Comparison of ENCODE assay signal across 8 mouse cellular contexts in the genomic region with DNA sequence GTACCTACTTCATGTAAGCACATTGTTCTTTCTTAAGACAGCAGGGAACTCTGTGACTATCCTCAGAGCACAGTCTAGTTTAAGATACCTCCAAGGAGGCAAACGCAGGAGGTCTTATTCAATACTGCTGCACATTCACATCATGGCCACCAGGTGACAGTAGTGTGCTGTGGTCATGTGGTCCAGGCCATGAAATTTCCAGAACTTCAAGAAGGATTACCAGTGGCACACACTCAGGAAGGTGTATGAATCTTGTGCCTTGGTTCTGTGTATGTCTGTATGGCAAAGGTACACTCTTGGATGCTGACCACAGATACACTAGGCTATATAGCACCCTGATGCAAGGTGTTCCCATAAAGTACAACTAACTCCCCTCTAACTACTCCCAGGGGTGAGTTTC. TPM values are rescaled to one million over a fixed set of nuclear protein-coding genes. Genes with fewer than 3 reads are reported as not detected.
DNase-seq lines count a peak whose midpoint lies in the region; ATAC-seq and TF ChIP-seq lines count a peak whose summit lies in the region.

No protein-coding gene starts in this region.

- no peak overlapping the region for H3K9ac ChIP-seq in embryonic facial prominence, embryonic 11.5 days (replicated peaks; ENCODE audit: low read length)
- H3K9ac ChIP-seq in hindbrain, embryonic 14.5 days, result no peak overlapping the region
- H3K9ac ChIP-seq in midbrain, embryonic 14.5 days (replicated peaks; ENCODE audit: low read length), result no peak overlapping the region

- H3K9me3 ChIP-seq in embryonic facial prominence, embryonic 11.5 days (replicated peaks; ENCODE audit: control insufficient read depth, low read length), result no peaks in the 10 kb centered on the region
- peaks cover 7% of the 10 kb centered on the region; the same call in 1 of the 2 replicates for H3K9me3 ChIP-seq in hindbrain, embryonic 14.5 days (ENCODE audit: control insufficient read depth, low read length)
- H3K9me3 ChIP-seq in midbrain, embryonic 14.5 days (ENCODE audit: control insufficient read depth, low read length), result no peaks in the 10 kb centered on the region

- 23% methylated on average over 1 of the region's 1 CpGs for WGBS in thymus, adult 2 months
- WGBS in embryonic facial prominence, embryonic 11.5 days, result 19% methylated on average over 1 of the region's 1 CpGs
- WGBS in hindbrain, embryonic 14.5 days, result 19% methylated on average over 1 of the region's 1 CpGs
- 23% methylated on average over 1 of the region's 1 CpGs for WGBS in midbrain, embryonic 14.5 days

- H3K4me1 ChIP-seq in thymus, adult 2 months (replicated peaks; ENCODE audit: control insufficient read depth, insufficient read depth, low read length), result no peaks in the 10 kb centered on the region
- H3K4me1 ChIP-seq in embryonic facial prominence, embryonic 11.5 days (ENCODE audit: control insufficient read depth, insufficient read depth, low read length), result no peaks in the 10 kb centered on the region
- H3K4me1 ChIP-seq in hindbrain, embryonic 14.5 days (replicated peaks; ENCODE audit: control insufficient read depth, insufficient read depth, low read length), result no peaks in the 10 kb centered on the region
- no peaks in the 10 kb centered on the region for H3K4me1 ChIP-seq in midbrain, embryonic 14.5 days (ENCODE audit: control insufficient read depth, insufficient read depth, low read length)

- ATAC-seq in embryonic facial prominence, embryonic 11.5 days (replicated peaks; ENCODE audit: insufficient number of reproducible peaks, low FRiP score, low TSS enrichment, low read depth), result no peak
- no peak for ATAC-seq in hindbrain, embryonic 14.5 days (ENCODE audit: low FRiP score)
- ATAC-seq in midbrain, embryonic 14.5 days (ENCODE audit: low FRiP score, low TSS enrichment), result peak; percentile 53; the same call in 1 of the 2 replicates

- no peak overlapping the region for H3K4me3 ChIP-seq in thymus, adult 2 months (ENCODE audit: control insufficient read depth, insufficient read depth, low read length)
- H3K4me3 ChIP-seq in embryonic facial prominence, embryonic 11.5 days (ENCODE audit: low read depth, low read length), result no peak overlapping the region
- H3K4me3 ChIP-seq in hindbrain, embryonic 14.5 days (replicated peaks; ENCODE audit: low read length), result no peak overlapping the region
- H3K4me3 ChIP-seq in midbrain, embryonic 14.5 days (replicated peaks; ENCODE audit: low read depth, low read length), result no peak overlapping the region

- no peaks in the 10 kb centered on the region for H3K36me3 ChIP-seq in thymus, adult 2 months (ENCODE audit: control insufficient read depth, insufficient read depth, low read length)
- H3K36me3 ChIP-seq in embryonic facial prominence, embryonic 11.5 days (replicated peaks; ENCODE audit: control insufficient read depth, insufficient read depth, low read depth, low read length), result no peaks in the 10 kb centered on the region
- no peaks in the 10 kb centered on the region for H3K36me3 ChIP-seq in hindbrain, embryonic 14.5 days (replicated peaks; ENCODE audit: control insufficient read depth, insufficient read depth)
- H3K36me3 ChIP-seq in midbrain, embryonic 14.5 days (ENCODE audit: control insufficient read depth, insufficient read depth, low read length), result no peaks in the 10 kb centered on the region

- TF ChIP-seq CTCF in thymus, adult 2 months (IDR thresholded peaks at IDR 0.05; ENCODE audit: borderline replicate concordance, control insufficient read depth, extremely low read depth, insufficient read depth, low read length, poor library complexity), result no peak

- no peak overlapping the region for H3K4me2 ChIP-seq in embryonic facial prominence, embryonic 11.5 days (ENCODE audit: low read depth, low read length)
- H3K4me2 ChIP-seq in hindbrain, embryonic 14.5 days (replicated peaks), result no peak overlapping the region
- H3K4me2 ChIP-seq in midbrain, embryonic 14.5 days (ENCODE audit: low read length), result no peak overlapping the region

- H3K27me3 ChIP-seq in thymus, adult 2 months (ENCODE audit: control insufficient read depth, insufficient read depth, low read length), result no peaks in the 10 kb centered on the region
- no peaks in the 10 kb centered on the region for H3K27me3 ChIP-seq in embryonic facial prominence, embryonic 11.5 days (ENCODE audit: control insufficient read depth, insufficient read depth, low read length)
- no peaks in the 10 kb centered on the region for H3K27me3 ChIP-seq in hindbrain, embryonic 14.5 days (ENCODE audit: control insufficient read depth, insufficient read depth, low read length)
- no peaks in the 10 kb centered on the region for H3K27me3 ChIP-seq in midbrain, embryonic 14.5 days (ENCODE audit: control insufficient read depth, insufficient read depth, low read length)

- TF ChIP-seq POLR2A in thymus, adult 2 months (IDR thresholded peaks at IDR 0.05; ENCODE audit: control insufficient read depth, extremely low read depth, insufficient read depth, low read length, poor library complexity), result no peak

- H3K27ac ChIP-seq in thymus, adult 2 months (ENCODE audit: control insufficient read depth, insufficient read depth, low read length), result no peak overlapping the region
- H3K27ac ChIP-seq in embryonic facial prominence, embryonic 11.5 days (replicated peaks; ENCODE audit: low read depth, low read length), result no peak overlapping the region
- H3K27ac ChIP-seq in hindbrain, embryonic 14.5 days, result no peak overlapping the region
- no peak overlapping the region for H3K27ac ChIP-seq in midbrain, embryonic 14.5 days (replicated peaks; ENCODE audit: low read depth, low read length)

- DNase-seq in thymus, adult 2 months, result peak; percentile 47
- DNase-seq in thymus, adult 18-20 months, result no peak
- peak; percentile 40 to 41 for DNase-seq in adrenal gland, postnatal 36 days
- peak; percentile 80 for DNase-seq in embryonic facial prominence, embryonic 11.5 days (ENCODE audit: low spot score)
- DNase-seq in hindbrain, embryonic 14.5 days (ENCODE audit: low spot score), result peak; percentile 82
- peak; percentile 54 to 66 for DNase-seq in left cerebral cortex, adult 18-20 months (ENCODE audit: low spot score in 2 of 2)
- peak; percentile 86 for DNase-seq in midbrain, embryonic 14.5 days
- no peak for DNase-seq in spleen, postnatal 14 days (ENCODE audit: low spot score in 2 of 2)

RNA-seq across cellular contexts. Expression of gene Spon1, which starts 6.6 kb away (rescaled TPM):
- 2.8 and 3.3 TPM in 2 replicates for polyA plus RNA-seq in thymus, adult 2 months (2012; rRNA removed)
- total RNA-seq in adrenal gland, postnatal 36 days (2021), result 10 to 100 TPM in 1 of 2 experiments, 1 to 10 TPM in 1; 9.7 to 12.4 TPM
- 25.1 and 27.0 TPM in 2 replicates for polyA plus RNA-seq in embryonic facial prominence, embryonic 11.5 days (2014; fragmentation: Nextera tagmentation; extraction: Ambion mirVana)
- 84.4 and 90.5 TPM in 2 replicates for polyA plus RNA-seq in hindbrain, embryonic 14.5 days (2014; fragmentation: Nextera tagmentation; extraction: Ambion mirVana)
- total RNA-seq in left cerebral cortex, adult 18-20 months (2021), result 10 to 100 TPM; 32.7 to 40.2 TPM
- polyA plus RNA-seq in midbrain, embryonic 14.5 days (2014; fragmentation: Nextera tagmentation; extraction: Ambion mirVana), result 35.9 and 39.6 TPM in 2 replicates

Comparison
In these comparisons a context has a peak if more than half of its experiments do, and no peak if none do; other contexts are left out.
1. DNase-seq: peak in thymus, adult 2 months (single experiment), adrenal gland, postnatal 36 days (2 of 2), embryonic facial prominence, embryonic 11.5 days (single experiment), hindbrain, embryonic 14.5 days (single experiment), left cerebral cortex, adult 18-20 months (2 of 2) and midbrain, embryonic 14.5 days (single experiment); none in thymus, adult 18-20 months (0 of 2) and spleen, postnatal 14 days (0 of 2).